Mouse (Mus musculus) embryonic fibroblast, embryonic 13.5 days (primary cell): ENCODE data around the gene Ctu1.

Experiments
- CTCF ChIP-seq: IDR thresholded peaks from 2 replicates; pipeline ENCODE4 v1.5.1; 2011; ENCODE audit warnings: mild to moderate bottlenecking, control low read depth, low read length, moderate library complexity, borderline replicate concordance; ENCODE audit not compliant: insufficient read depth
- POLR2A ChIP-seq: IDR thresholded peaks from 2 replicates; pipeline ENCODE4 v1.6.1; 2011; ENCODE audit warnings: low read depth, mild to moderate bottlenecking, control low read depth, low read length, moderate library complexity

GRCm38 (mm10) chr7:43633940-43634339, 37.9 kb upstream of the Ctu1 start:
- TF ChIP-seq POLR2A (no peak), CTCF (no peak)
